Mouse (Mus musculus) myocyte (in vitro differentiated cells): ENCODE measurements around the gene Sel1l2. TPM values are rescaled to one million over a fixed set of nuclear protein-coding genes. Genes with fewer than 3 reads are reported as not detected.

ENCODE experiments used
- H3K27me3 ChIP-seq: one replicate; pipeline ENCODE4 v1.6.1; 2011; ENCODE audit not compliant: control insufficient read depth, insufficient read depth, insufficient read length
- H3K36me3 ChIP-seq: one replicate; pipeline ENCODE4 v1.6.1; 2011; ENCODE audit not compliant: control insufficient read depth, insufficient read depth
- H3K4me2 ChIP-seq: one replicate; pipeline ENCODE4 v1.6.1; 2011; ENCODE audit warnings: low read depth, control low read depth
- H3K4me3 ChIP-seq: one replicate; pipeline ENCODE4 v1.5.1; 2011; ENCODE audit warnings: mild to moderate bottlenecking, control low read depth, moderate library complexity
- H3K79me2 ChIP-seq: one replicate; pipeline ENCODE4 v1.6.1; 2011; ENCODE audit not compliant: control insufficient read depth, insufficient read depth
- H3ac ChIP-seq: one replicate; pipeline ENCODE4 v1.6.1; 2011; ENCODE audit not compliant: control insufficient read depth, insufficient read length
- CEBPB ChIP-seq: IDR thresholded peaks from 2 replicates; pipeline ENCODE4 v1.6.1; 2011; ENCODE audit warnings: mild to moderate bottlenecking, moderate library complexity; ENCODE audit not compliant: poor library complexity, insufficient read depth, severe bottlenecking
- E2F4 ChIP-seq: IDR thresholded peaks from one replicate; pipeline ENCODE4 v1.6.1; 2011; ENCODE audit warnings: mild to moderate bottlenecking, control low read depth, moderate library complexity; ENCODE audit not compliant: insufficient read depth
- MAX ChIP-seq: IDR thresholded peaks from one replicate; pipeline ENCODE4 v1.6.1; 2011; ENCODE audit warnings: low read depth, mild to moderate bottlenecking, control low read depth
- MYOD1 ChIP-seq, 3 experiments: IDR thresholded peaks; one replicate each; pipeline ENCODE4 v1.6.1; 2011; ENCODE audit warnings: control low read depth in 2 of 3, low read depth in 2 of 3, mild to moderate bottlenecking in 2 of 3, moderate library complexity in 1 of 3; ENCODE audit not compliant: insufficient read length in 2 of 3, control insufficient read depth in 1 of 3
- MYOG ChIP-seq, 3 experiments: IDR thresholded peaks; one replicate each; pipeline ENCODE4 v1.6.1; 2011; ENCODE audit warnings: control low read depth in 2 of 3, low read depth in 2 of 3, mild to moderate bottlenecking in 2 of 3; ENCODE audit not compliant: insufficient read length in 2 of 3, control insufficient read depth in 1 of 3, insufficient read depth in 1 of 3
- POLR2A ChIP-seq: IDR thresholded peaks from one replicate; pipeline ENCODE4 v1.6.1; 2011; ENCODE audit warnings: low read depth, mild to moderate bottlenecking, control low read depth, moderate library complexity; ENCODE audit not compliant: insufficient read length
- POLR2AphosphoS2 ChIP-seq: IDR thresholded peaks from one replicate; pipeline ENCODE4 v1.6.1; 2011; ENCODE audit warnings: low read depth, control low read depth; ENCODE audit not compliant: insufficient read length
- REST ChIP-seq: IDR thresholded peaks from one replicate; pipeline ENCODE4 v1.6.1; 2011; ENCODE audit warnings: mild to moderate bottlenecking, control low read depth, moderate library complexity; ENCODE audit not compliant: insufficient read depth, insufficient read length
- SRF ChIP-seq: IDR thresholded peaks from one replicate; pipeline ENCODE4 v1.6.1; 2011; ENCODE audit warnings: low read depth; ENCODE audit not compliant: control insufficient read depth, insufficient read length
- TCF12 ChIP-seq: IDR thresholded peaks from one replicate; pipeline ENCODE4 v1.6.1; 2011; ENCODE audit warnings: mild to moderate bottlenecking, control low read depth; ENCODE audit not compliant: poor library complexity, insufficient read depth, severe bottlenecking
- TCF3 ChIP-seq: IDR thresholded peaks from one replicate; pipeline ENCODE4 v1.6.1; 2011; ENCODE audit warnings: low read depth, control low read depth; ENCODE audit not compliant: insufficient read length
- USF1 ChIP-seq: IDR thresholded peaks from one replicate; pipeline ENCODE4 v1.6.1; 2011; ENCODE audit warnings: low read depth, mild to moderate bottlenecking, control low read depth, moderate library complexity
- polyA plus RNA-seq: library from polyadenylated mRNA; unstranded; fragments of >200 nt; fragmentation: generic; extraction: Trizol; gene quantifications from one replicate; pipeline ENCODE4 v1.2.1, GENCODE M21; 2012; ENCODE audit warnings: missing spikeins

The Sel1l2 gene
- polyA plus RNA-seq: not detected

DNA sequence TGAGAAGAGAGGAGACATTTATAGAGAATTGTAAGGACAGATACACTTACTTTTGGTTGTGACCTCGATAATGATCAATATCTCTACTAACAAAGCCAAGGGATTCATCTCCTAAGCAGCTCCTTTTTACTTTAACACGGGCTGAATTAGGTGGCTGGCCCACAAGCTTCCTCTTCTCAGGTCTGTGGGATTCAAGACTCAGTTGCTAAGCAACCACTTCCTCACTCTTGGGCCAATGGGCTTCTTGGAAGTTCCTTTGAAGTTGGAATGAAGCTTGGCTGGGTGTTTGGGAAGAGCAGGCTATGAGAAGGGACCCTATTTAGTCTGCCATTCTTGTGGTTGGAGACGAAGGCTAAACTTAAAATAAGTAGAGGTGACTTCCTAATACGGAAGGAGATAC, at the start of gene Sel1l2:
Gene Sel1l2 (minus strand): TSS at position 182 of the 400 bp plus-strand sequence.
- TF ChIP-seq MAX (no peak), POLR2A (no peak), MYOG (IDR thresholded peaks at IDR 0.05; ENCODE audit: control insufficient read depth in 1 of 3, insufficient read depth in 1 of 3, insufficient read length in 2 of 3, low read depth in 2 of 3) (no peak), TCF12 (no peak), POLR2AphosphoS2 (no peak), SRF (no peak), CEBPB (no peak), USF1 (no peak), MYOD1 (IDR thresholded peaks at IDR 0.05; ENCODE audit: control insufficient read depth in 1 of 3, insufficient read length in 2 of 3, low read depth in 2 of 3) (no peak), REST (no peak), E2F4 (no peak), TCF3 (no peak)
- H3ac ChIP-seq: no peak within 1 kb of the TSS
- no peaks in the 10 kb centered on the region for H3K79me2 ChIP-seq
- no peak within 1 kb of the TSS for H3K4me3 ChIP-seq
- H3K36me3 ChIP-seq: no peaks in the 10 kb centered on the region
- no peak within 1 kb of the TSS for H3K4me2 ChIP-seq
- peaks cover 4% of the 10 kb centered on the region for H3K27me3 ChIP-seq

DNA sequence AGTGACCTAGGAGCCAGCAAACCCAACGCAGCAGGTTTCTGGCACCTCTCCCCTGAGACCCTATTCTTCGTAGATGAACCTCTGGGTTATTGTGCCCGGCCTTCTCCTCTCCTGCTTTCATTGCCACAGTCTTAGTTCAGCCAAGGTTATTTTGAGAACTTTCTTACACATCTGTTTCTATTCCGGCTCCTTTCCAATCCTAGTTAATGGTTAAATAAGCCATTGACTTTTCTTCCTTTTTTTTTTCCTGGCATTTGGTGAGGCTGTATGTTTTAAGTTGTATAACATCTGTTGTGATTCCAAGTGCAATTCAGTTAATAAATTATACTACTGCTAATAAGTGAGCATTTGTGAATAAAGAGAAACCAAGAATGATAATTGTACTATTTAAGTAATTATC, 49.6 kb upstream of the Sel1l2 start:
- no peak overlapping the region for H3ac ChIP-seq
- no peaks in the 10 kb centered on the region for H3K36me3 ChIP-seq
- no peak overlapping the region for H3K4me2 ChIP-seq
- no peaks in the 10 kb centered on the region for H3K79me2 ChIP-seq
- no peaks in the 10 kb centered on the region for H3K27me3 ChIP-seq
- TF ChIP-seq MYOG (IDR thresholded peaks at IDR 0.05; ENCODE audit: control insufficient read depth in 1 of 3, insufficient read depth in 1 of 3, insufficient read length in 2 of 3, low read depth in 2 of 3) (no peak), USF1 (no peak), TCF12 (no peak), MAX (no peak), SRF (no peak), MYOD1 (IDR thresholded peaks at IDR 0.05; ENCODE audit: control insufficient read depth in 1 of 3, insufficient read length in 2 of 3, low read depth in 2 of 3) (no peak), REST (no peak), TCF3 (no peak), CEBPB (no peak), E2F4 (no peak), POLR2AphosphoS2 (no peak), POLR2A (no peak)
- H3K4me3 ChIP-seq: no peak overlapping the region

DNA sequence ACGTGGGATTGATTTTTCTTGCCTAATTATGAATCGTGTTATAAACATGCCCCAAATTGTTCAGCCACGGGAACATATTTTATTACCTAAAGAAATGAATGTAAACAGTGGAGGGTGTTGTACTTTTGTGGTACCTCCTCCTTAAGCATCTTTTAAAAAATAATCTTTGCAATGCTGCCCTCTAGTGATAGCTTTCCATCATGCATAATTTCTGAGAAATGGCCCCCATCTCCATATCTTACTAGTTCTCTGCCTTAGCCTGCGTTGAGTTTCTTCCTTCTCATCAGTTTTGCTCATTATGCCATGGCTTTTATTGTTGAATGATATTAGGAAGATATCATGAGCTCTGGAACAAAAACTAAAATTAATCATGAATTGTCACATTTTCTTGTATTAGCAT, 37.8 kb upstream of the Sel1l2 start:
- no peak overlapping the region for H3K4me3 ChIP-seq
- H3K36me3 ChIP-seq: no peaks in the 10 kb centered on the region
- no peaks in the 10 kb centered on the region for H3K79me2 ChIP-seq
- H3K4me2 ChIP-seq: no peak overlapping the region
- no peak for TF ChIP-seq TCF12
- no peak for TF ChIP-seq TCF3
- no peak for TF ChIP-seq POLR2A
- TF ChIP-seq SRF: no peak
- TF ChIP-seq E2F4: no peak
- no peak for TF ChIP-seq CEBPB
- no peak for TF ChIP-seq MAX
- no peak for TF ChIP-seq MYOG (IDR thresholded peaks at IDR 0.05; ENCODE audit: control insufficient read depth in 1 of 3, insufficient read depth in 1 of 3, insufficient read length in 2 of 3, low read depth in 2 of 3)
- no peak for TF ChIP-seq POLR2AphosphoS2
- TF ChIP-seq MYOD1 (IDR thresholded peaks at IDR 0.05; ENCODE audit: control insufficient read depth in 1 of 3, insufficient read length in 2 of 3, low read depth in 2 of 3): no peak
- no peak for TF ChIP-seq USF1
- no peak for TF ChIP-seq REST
- H3K27me3 ChIP-seq: no peaks in the 10 kb centered on the region
- H3ac ChIP-seq: no peak overlapping the region

DNA sequence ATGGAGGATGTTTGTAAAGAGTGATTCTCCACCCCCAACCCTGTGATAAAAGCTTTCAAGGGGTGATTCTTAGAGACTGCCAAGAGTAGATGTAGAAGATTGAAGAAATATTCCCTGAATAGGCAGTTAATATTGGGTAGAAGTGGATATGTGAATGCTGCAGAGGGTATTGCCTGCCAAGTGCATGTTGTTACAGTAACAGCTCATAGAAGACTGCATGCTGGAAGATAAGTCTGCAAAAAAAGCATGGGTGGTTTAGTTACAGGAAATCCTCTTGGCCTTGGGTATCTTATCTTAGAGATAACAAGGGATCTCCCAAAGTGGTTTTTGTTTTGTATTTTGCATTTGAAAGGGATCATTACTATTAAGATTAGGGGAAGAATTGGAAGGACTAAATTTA, 36.3 kb upstream of the Sel1l2 start:
- Histone ChIP-seq H3K4me3 (no peak overlapping the region), H3K27me3 (no peaks in the 10 kb centered on the region), H3K79me2 (no peaks in the 10 kb centered on the region), H3ac (no peak overlapping the region), H3K36me3 (no peaks in the 10 kb centered on the region), H3K4me2 (no peak overlapping the region)
- TF ChIP-seq POLR2A (no peak), MYOD1 (IDR thresholded peaks at IDR 0.05; ENCODE audit: control insufficient read depth in 1 of 3, insufficient read length in 2 of 3, low read depth in 2 of 3) (no peak), REST (no peak), CEBPB (no peak), POLR2AphosphoS2 (no peak), MYOG (IDR thresholded peaks at IDR 0.05; ENCODE audit: control insufficient read depth in 1 of 3, insufficient read depth in 1 of 3, insufficient read length in 2 of 3, low read depth in 2 of 3) (no peak), SRF (no peak), TCF12 (no peak), MAX (no peak), E2F4 (no peak), USF1 (no peak)
